Mouse (Mus musculus) right cerebral cortex, postnatal 14 days (tissue): ENCODE data around the gene Tmem269.

Experiments
- DNase-seq: peaks from one replicate; pipeline ENCODE4 v3.0.0; 2022

The Tmem269 gene

DNA sequence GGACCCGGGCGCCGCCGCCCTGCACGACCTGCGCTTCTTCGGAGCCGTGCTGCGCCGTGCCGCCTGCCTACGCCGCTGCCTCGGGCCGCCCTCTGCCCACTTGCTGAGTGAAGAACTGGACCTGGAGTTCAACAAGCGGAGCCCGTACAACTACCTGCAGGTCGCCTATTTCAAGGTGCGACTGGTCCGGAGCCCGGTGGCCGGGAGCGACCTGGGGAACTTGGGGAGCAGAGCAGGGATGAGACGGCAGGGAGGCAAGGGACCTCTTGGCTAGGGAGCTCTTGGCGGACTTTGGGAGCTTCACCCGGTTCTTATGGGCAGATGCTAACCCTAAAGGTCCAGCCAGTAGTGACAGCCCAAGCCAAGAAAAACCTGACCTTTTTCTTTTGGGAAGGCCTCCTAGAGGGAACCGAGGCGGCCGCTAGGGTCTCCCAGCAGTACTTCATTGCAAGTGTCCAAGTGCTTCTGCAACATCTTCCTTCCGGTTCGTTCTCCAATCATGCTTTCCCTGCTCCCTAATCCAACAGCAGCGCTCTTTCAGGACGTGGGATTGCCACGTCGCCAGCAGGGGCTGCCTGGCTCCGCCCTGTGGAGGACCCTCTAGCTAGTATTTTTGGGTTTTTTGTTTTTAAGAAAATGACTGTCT is 15.4 kb upstream of the Tmem269 start:
- DNase-seq: peak; percentile 47

DNA sequence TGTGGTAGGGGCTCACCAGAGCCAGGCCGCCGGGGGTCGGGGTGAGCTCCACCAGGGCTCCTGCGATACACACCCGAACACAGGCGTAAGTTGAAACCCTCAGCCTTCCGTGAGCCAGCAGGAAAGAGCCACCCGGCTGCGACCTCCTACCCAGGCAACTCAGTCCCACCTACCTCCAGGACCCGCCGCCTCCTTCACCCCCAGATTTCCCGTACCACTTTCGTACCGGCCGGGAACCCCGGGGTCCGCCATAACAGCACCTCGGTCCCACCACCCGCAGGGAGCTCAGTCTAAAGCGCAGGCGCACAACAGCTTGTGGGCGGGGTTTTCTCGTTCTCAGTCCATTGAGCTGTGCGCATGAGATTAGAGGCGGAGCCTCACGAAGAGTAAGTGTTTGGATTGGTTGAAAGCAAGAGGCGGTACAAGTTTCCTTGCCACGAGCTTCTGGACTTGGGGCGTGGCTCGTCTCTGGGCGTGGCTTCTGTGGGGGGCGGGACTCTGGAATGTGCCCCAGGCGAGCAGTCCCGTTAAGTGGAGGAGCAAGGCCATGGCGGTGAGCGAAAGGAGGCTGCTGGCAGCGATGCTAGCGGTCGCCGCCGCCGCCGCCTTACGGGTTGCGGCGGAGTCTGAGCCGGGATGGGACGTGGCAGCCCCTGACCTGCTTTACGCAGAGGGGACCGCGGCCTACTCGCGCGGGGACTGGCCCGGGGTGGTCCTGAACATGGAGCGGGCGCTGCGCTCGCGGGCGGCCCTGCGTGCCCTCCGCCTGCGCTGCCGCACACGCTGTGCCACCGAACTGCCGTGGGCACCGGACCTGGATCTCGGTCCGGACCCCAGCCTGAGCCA is 14.6 kb upstream of the Tmem269 start, which contains the start of the genes AU022252 and P3h1:
AU022252 (minus strand) TSS at position 303 of the 846 bp plus-strand sequence.
P3h1 (plus strand) TSS at position 506 of the 846 bp plus-strand sequence.
- DNase-seq: peak; percentile 96

DNA sequence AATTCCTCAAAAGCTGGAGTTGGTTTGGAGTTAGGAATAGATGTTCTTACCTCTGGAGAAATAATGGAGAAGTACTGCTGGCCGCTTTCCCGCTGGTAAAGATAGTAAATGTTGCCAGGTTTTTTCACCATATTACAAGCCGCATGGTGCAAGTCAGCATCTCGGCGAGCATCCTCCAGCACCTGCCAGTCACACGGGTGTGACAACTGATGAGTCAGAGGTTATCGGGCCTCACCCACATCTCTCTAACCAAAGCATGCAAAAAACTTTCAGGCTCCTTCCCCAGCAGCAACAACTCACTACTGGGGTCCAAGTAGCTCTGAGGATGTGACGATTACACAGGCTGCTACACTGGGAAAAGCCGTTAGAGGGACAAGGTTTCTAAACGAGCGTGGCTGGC is 8.7 kb upstream of the Tmem269 start:
- DNase-seq: no peak

DNA sequence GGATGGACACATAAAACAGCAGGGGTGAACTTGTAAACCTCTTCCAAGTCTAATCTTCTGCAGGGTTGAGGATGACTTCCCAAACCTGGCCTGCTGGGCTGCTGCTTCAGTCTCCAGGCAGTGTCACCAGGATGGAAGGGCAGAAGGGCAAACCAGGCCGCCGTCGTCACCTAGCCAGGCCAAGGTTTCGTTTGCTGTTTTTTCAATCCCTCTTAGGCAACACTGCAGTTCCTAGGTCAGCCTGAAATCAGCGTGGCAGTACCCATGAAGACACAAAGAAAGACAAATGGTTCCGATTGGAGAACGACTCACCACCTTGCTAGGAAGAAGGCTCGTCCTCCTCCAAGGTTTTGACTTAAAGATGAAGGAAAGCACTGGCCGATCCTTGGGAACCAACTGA is 7.7 kb upstream of the Tmem269 start:
- DNase-seq: no peak

DNA sequence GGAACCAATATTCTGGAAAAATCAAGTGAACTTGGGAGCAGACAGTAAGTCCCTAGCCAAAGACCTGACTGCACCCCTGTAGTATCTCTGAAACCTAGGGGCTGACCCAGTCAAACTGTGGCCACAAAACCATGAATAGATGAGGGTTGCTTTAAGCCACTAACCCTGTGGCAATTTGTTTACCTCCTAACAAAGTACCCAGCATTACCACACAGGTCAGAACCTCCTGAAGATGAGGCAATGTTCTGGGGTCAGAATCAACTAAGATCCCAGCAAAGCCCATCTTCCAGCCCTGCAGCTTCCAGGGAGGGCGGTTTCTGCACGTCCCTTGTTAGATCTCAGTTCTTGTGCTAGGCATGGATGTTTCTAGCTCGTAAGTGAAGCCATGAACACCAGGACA is 6.5 kb upstream of the Tmem269 start:
- DNase-seq: no peak

DNA sequence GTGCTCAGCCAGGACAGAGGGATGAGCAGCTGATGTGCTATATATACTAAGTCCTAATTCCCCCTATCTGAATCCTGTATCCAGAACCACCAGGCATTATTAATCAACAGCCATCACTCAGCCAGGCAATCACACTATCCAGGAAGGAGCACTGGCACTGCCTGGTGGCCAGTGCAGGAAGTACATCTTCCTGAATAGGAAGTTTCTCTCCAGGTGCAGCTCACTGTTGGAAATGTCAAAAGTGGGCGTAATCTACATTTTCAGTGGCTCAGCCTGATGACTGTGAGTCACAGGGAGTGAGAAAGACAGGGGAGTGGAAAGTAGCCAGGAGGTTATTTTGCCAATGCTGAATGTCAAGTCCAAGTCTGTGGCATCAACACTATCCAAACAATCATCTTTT is 5.7 kb upstream of the Tmem269 start:
- no peak for DNase-seq

DNA sequence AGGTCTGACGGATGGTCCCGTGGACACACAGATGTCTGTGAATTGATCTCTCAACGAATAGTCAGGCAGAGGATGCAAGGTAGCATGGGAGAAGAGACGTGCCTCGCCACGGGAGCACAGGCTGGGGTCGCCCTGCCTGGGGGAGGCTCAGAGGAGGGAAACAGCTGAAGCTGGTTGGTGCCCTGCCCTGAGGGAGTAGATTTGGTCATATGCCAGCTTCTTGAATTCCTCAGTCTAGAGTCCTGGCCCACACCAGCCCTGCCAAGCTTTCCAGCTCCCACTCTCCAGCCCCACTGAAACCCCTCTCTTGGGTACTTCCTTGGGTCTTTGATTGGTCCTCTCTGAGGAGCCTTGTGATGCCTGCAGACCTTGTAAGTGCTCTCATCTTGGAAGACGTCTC is 1.4 kb downstream of the Tmem269 start:
- DNase-seq: no peak

DNA sequence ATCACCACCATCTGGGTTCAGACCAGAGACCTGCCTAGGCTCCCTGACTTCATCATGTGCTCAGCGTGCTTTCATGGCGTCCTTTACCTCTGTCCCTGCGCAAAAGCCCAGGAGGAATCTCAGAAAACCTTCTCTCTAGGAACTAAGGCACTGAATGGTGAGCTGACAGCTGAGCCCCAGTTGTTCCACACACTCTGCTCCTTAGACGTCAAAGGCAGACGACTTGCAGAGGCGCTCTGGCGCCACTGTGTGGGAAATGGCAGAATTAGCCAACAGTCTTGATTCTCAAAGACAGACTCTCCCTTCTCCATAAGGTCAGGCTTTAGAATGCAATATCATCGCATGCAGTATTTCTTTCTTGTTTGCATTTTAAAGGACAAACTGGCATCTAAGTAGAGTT is 13.3 kb downstream of the Tmem269 start:
- peak; percentile 70 for DNase-seq

DNA sequence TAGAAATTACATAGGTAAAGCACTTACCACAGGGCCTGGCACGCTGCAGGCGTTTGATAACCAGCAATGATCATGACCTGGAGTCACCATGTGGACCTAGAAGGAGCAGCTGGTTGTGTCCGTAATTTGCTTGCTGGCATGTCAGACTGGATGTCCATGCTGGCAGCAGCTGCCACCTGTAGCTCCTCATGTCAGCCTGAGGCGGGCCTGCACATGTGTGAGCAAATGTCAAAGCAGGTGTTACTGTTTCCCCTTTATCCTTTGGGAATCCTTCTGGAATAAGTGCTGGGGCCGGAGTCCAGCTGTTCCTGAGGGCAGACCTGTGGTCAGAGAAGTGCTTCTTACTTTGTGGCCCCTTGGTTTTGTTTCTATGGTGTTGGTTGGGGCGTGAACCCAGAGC is 19.9 kb downstream of the Tmem269 start:
- DNase-seq: no peak

DNA sequence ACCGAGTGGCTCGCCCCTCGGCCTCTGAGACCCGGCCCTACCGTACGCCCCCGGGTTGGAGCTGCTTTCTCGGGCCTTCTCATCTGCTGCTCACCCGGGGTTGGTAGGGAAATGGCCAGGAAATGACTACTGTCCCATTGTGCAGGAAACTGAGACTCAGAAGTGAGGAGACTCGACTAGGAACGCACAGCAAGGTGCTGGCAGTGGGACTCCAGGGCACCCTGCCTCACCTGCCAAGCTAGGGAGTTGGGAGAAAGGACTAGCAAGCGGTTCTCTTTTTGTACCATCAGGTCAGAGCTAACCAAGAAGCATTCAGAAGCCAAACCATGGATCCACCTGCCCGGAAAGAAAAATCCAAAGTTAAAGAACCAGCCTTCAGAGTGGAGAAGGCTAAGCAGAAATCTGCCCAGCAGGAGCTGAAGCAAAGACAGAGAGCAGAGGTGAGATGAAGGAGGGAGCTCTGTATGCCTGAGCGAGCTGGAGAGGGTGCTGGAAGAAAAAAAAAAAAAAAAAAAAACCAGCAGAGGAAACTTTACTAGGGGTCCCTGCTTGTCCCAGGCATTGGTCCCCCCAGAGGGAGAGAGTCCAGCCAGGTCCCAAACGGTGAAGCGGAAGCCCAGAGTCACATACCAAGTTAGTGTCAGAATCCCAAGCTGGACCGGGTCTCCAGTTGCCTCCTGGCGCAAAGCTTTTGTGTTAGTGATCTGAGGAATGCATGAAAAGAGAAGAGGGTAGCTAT is 22.3 kb downstream of the Tmem269 start:
- DNase-seq: no peak

DNA sequence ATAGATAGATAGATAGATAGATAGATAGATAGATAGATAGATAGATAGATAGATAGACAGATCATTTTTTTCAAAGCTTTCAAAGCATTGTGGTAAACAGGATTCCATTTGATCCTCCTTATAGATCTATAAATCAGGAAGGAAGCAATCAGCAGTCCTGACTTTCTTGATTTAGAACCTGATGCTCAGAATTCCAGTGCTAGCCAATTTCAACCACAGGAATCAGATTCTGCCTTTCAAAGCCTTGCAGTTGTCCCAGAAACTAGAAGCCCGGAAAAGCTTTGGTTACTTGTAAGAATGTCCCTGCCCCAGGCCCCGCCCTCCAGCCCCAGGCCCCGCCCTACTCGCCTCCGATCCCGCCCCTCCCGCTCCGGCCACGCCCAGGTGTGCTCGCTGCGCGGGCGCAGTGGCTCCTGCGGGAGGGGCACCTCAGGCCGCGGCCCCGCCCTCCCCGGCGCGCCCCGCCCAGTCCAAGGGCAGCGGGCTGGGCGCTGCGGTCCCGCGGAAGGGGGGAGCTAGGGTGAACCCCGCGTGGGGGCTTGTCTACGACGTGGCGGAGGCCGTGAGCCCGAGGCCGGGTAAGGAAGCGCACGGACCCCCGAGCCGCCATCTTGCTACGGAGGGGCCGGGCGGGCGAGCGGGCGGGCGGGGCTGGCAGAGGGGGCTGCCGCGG is 23.0 kb downstream of the Tmem269 start, which contains the start of gene Svbp:
Svbp (plus strand) TSS at position 398 of the 673 bp plus-strand sequence.
- peak; percentile 93 for DNase-seq

DNA sequence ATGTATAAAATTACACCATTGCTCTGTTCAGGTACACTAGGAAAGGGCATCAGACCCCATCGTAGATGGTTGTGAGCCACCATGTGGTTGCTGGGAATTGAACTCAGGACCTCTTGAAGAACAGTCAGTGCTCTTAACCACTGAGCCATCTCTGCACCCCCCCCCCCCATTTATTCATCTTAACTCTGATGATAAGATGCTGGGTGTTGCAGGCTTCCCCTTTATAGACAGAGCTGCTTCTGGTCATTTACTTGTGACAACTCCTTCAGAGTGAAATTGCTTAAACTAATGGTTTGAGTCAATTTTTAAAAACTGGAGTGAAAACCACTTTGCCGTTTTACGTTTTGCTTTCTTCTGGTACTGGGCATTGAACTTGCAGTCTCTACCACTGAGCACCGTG is 25.3 kb downstream of the Tmem269 start:
- no peak for DNase-seq

DNA sequence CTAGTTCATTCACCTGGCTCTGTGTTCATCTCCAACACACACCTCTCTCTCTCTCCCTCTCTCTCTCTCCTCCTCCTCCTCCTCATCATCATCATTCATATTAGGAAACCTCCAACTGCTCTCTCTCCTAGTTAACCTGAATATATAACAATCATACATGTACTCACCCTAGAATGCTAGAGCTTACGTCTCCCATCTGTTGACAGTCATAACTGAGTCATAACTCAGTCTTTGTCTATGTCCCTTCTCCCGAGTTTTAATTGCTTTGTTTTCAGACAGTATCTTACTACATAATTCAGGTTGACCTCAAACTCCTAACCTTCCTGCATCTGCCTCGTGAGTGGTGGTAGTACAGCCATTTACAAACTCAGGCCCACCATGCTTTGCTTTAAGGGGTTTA is 26.7 kb downstream of the Tmem269 start:
- DNase-seq: no peak

DNA sequence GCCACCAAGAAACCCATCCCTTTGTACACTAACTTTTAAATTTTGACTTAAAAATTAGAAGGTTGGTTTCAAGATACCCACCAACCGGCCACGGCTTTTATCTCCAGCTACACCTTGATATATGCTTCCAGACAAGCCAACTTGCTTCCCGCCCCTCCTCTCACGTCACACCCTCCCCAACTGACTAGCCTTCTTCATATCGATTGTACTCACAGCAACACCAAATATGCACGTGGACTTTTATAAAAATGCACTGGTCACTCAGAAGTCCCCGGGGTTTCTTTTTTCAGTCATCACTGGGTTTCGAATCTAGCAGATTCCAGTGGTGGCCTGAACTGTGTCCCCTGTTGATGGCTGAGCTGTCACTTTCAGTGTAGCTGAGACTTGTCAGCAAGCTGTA is 27.4 kb downstream of the Tmem269 start:
- no peak for DNase-seq

DNA sequence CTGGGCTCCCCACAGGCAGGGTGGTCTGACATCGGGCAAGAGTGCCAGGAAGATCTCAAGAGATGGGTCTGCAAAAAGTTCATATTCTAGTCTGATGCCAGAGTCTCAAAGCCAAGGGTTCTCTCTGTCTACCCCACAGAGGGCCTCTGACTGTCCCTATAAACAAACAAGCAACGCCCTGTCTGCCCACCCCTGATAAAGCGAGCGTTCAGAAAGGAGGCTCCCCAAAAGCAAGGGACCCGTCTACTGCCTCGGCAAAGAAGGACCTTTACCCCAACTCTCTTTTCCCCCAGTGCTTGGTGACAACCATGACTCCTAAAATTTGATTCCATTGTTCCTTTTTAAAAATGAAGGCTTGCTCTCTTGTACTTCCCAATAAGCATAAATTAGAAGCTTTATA is 28.2 kb downstream of the Tmem269 start, which contains the start of gene Ermap:
Ermap (minus strand) TSS at position 148 of the 400 bp plus-strand sequence.
- DNase-seq: no peak

DNA sequence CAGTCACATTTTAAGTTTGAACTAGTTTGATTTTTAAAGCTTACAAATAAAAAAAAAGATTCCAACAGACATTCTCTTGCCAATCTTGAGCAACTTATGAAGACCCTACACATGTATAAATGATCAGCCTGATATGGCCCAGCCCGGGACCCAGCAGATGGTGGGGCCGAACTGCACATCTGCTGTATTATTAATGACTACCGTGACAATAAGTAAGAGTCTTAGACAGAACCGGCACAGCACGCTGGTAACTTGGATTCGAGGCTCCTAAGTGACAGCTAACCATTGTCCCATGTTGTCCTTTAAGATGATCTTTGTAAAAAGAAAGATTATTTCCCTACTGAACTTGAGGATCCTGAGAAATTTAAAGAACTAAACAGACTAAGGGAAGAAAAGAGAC is 28.6 kb downstream of the Tmem269 start:
- no peak for DNase-seq

DNA sequence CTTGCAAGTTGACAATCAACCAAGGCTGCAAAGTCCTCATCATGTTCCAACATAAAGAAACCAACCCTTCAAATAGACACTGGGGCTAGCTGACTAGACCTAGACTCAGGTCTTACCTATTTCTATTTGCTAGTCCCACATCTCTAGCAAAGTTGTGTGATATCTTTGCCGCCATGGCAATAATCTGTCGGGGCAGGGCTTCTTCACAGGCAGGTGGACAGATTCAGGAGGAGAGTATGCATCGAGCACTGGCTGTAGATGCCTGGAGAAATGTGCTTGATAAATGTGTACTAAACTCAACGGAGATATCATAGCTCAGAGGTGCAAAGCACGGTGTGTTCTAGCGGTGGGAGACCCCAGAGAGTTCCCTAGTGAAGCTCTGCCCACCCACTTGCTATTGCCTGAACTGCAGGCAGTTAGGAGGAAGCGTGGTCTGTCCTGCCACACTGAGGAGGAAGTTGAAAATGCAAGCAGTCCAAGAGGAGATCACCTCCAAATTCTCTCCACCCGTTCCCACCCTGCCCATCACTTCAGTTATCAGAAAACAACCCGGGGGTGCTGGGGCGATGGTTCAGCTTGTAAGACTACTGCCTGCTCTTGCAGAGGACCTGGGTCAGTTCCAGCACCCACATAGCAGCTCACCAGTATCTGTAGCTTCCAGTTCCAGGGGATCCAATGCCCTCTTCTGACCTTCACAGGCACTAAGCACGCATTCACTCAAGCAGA is 29.8 kb downstream of the Tmem269 start:
- DNase-seq: no peak

DNA sequence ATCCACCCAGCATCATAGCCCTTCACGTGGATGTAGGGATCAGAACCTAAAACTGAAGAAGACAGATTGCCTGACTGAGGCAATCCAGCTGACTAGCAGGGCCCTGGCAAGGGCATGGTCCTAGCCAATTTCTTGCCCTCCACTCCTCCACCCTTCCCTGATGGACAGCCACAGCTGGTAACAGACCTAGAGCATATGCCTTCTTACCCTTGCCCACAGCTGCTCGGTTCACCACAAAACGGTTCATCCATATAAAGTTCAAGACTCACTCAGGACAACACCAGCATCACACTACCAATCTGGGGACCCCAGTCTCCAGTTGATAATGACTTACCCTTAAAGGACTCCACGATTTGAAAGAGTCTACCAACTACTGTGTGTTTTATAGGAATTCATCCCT is 32.2 kb downstream of the Tmem269 start:
- DNase-seq: no peak

DNA sequence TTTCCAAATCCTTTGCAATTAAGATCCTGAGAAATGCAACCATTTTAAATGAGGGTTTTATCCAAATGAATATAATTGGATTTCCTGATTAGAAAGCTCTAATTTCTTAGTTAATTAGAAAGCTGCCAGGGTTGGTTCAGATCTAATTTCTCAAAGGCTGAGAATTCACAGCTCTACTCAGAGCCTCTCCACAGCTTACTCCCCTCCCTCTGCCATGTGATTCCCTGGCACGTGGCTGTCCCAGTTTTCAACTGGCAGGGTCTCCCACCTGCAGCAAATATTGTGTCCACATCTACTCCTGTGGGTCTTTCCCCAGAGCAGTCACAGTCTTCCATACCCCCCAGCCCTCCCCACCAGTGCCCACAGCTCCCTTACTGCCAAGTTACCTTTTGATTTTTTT is 34.5 kb downstream of the Tmem269 start:
- no peak for DNase-seq

DNA sequence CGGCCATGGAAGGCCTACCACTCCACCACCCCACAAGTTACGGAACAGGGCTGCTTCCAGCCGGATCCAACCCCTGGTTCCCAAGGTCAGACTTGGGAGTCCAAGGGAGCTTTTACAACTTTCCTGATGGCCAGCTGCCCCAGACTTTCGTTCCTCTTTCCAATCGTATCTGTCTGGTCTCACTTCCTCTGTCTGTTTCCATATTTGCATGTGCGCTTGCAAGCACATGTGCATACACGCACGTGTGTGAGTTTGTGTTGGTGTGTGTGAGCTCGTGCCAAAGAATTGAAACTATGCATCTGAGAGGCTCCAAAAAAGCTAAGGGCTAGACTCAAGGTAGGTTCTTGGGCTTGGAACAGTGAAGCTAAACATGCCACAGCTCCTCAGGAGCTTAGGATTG is 36.6 kb downstream of the Tmem269 start:
- DNase-seq: no peak

DNA sequence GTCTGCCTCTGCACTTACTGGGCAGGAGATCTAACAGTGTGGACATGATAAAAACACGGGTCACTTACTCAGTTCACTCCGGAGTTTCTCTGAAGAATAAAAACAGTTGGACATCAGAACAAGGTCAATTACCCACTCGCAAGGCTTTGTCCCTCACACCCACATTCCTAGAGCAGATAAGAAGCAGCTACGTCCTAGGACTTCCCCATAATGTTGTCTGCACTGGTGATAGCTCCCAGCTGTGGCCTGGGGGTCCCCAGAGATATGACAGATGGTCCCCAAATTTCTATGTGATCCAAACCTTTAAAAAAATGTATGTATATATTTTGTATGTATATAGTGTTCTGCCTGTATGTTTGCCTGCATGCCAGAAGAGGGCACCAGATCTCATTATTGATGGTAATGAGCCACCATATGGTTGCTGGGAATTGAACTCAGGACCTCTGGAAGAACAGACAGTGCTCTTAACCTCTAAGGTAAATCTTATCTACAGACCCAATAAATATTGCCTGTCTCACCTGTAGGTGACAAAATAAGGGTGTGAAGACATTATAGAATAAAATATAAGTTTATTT is 37.8 kb downstream of the Tmem269 start:
- no peak for DNase-seq

DNA sequence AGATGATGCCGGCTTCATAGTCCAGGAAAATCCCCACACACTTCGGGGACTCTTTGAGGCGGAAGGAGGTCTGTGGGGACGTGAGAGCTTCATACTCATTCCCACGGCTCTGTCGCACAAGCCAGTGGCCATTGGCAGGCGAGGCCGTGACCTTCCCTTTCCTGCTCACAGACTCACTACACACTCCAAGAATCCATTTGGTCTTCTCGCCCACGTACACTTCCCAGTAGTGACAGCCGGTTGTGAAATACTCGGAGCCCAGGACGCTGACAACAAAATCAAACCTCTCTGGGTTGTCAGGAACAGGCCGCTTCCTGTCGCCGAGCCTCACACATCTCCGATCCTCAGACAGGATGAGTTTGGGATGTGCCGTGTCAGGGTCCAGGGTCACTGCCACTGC is 39.7 kb downstream of the Tmem269 start:
- DNase-seq: no peak
